Mouse (Mus musculus) adipose tissue, adult 10 weeks (tissue): ENCODE measurements around the gene Rps5. TPM values are rescaled to one million over a fixed set of nuclear protein-coding genes. Genes with fewer than 3 reads are reported as not detected.

Experiments used
- polyA plus RNA-seq: library from polyadenylated mRNA; stranded (reverse); fragments of 350-450 nt; fragmentation: Illumina TruSeq; extraction: RNeasy Lipid Tissue Mini Kit (QIAGEN cat#74804); gene quantifications from one replicate; pipeline ENCODE4 v1.2.3, GENCODE M21; 2014; ENCODE audit warnings: low read depth, low replicate concordance

Gene Rps5
- polyA plus RNA-seq: 1,193 TPM

DNA sequence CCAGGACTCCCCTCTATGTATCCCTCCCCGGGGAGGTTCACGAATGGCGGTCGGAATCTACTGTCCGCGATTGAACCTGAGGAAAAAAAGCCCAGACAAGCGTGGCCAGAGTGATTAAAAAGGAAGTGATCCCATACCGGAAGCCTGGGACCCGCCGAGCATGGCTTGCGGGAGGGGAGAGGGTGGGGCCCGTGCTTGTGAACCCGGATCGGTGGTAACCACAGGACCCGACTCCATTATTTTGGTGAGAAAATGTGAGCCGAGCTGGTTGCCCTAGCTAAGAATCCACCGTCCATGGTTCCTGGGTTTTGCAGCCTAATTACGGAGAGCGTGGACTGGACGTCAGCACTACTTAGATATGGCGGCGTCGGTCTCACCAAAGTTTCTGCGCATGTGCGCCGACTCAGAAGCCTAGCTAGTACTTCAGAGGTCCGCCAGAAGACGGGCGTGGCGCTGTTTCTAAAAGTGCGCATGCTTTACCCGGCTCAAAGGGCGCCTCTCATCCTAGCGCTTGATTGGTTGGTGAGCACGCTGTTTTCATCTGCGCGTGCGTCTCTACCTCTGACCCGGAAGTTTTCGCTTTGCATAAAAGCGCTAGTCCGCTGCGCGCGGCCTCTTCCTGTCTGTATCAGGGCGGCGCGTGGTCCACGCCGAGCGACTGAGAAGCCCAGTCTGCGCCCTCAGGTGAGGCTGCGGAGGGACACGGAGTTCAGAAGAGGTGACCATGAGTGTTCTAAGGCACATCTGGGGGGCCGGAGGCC is at the start of gene Rps5:
Gene Rps5, plus strand, starts transcription at position 586 of the 761 bp plus-strand sequence.

DNA sequence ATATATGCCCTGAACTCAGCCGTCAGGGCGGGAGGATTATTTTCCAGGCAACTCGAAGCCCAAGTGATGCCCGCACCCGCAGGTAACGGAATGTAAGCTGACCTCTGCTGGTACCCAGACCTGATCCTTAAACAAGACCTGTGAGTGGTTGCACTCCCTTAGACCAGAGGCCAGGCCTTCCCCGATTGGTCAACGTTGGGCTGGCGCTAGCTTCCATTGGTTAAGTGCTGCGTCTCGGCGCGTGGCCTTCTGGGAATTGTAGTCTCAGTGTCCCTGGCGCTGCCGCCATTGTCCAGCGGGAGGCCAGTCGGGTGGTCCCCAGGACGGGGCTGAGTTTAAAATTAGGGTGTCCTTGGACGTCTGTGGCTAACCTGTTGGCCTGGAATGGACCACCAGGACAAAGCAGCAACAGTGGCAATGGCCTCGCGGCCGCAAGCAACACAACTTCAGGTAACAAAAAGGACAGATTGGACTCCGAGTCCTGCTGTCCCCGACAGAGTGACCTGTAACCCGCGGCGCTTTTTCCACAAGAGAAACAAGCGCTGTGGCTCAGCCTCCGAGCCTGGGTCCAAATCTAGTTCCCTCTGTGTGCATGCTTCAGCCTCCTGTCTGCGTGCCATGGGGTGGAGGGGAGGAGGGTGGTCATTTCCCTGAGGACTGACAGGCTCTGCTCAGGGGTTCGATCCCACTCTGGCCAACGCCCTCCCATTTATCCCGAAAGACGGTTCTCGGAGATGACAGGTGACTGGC is 41.0 kb upstream of the Rps5 start, which contains the start of gene Zfp128:
Gene Zfp128, plus strand, starts transcription at position 267 of the 750 bp plus-strand sequence.

DNA sequence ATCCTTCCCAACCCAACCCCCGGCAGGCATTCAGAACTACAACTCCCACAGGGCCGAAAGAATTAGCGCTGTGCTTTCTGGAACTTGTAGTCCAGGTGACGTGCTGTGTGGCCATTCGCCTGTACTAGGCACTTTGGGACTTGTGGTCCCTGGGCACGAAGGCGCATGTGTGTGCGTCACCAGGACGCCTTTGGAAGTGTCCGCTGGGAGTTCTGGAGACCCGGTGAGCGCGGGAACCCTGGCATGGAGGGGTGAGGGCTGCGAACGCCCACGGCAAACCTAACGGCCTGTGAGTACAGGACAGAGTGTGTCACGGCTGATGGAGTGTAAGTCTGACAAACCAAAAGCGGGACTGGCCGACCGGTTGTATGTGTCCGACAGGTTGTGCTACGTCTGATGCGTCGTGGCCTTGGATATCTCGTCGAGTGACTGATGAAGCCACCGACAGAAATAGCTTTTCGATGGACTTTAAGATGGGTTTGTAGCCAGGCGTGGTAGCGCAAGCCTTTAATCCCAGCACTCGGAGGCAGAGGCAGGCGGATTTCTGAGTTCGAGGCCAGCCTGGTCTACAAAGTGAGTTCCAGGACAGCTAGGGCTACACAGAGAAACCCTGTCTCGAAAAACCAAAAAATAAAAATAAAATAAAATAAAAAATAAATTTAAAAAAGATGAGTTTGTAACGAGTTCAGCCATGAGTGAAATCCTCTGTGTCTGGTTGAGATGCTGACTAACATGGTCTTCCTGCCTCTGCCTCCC is 24.3 kb upstream of the Rps5 start, which contains the start of gene Zscan22:
Gene Zscan22, plus strand, starts transcription at position 161 of the 756 bp plus-strand sequence.

DNA sequence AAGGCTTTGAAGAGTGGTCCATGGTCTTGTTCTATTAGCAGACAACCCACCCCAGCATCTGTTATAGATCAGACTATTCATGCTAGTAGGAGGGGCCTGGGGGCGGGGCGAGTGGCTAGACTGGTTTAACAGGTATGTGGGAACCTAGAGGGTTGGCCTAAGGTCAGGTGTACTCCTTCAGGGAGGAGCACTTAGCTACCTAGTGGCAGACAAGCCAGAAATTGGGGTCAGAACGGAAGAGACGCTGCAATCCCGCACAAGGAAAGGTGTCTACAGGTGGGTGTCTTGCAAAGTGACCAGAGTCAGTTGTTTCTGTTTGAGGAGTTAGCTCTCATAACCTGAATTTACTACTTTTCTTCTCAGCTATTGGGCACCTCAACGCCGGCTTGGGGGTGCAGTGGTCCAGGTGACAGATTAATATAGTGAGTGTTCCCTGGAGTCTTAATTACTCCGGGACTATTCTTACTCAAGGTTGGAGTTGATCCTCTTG is 5.1 kb downstream of the Rps5 start, which contains the start of gene Rnf225:
Gene Rnf225, plus strand, starts transcription at position 226 of the 490 bp plus-strand sequence.

DNA sequence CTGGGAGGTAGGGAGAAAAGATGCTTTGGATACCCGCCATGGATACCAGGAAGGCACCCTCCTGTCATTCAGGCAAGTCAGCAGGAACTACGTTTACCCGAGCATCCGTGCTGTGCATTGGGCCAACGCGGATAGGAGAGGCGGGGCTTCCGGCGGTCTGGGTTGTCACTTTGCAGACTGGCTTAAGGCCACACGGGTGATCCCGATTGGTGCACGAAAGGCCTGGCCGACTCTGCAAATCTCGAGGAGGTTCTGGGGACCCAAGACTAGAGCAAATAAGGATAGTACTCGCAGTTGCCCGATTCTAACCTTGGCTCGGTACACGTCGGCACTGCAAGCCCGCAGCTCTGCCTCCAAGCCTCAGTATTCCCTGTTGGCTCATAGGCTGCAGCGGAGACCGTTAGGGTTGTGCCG is 43.6 kb downstream of the Rps5 start, which contains the start of gene Zfp324:
Gene Zfp324, plus strand, starts transcription at position 161 of the 414 bp plus-strand sequence.

Other genes starting within 250 kb of the Rps5 start
- gene Vmn2r55, start 237.3 kb upstream of the Rps5 start, polyA plus RNA-seq: not detected
- gene Vmn2r56, start 187.3 kb upstream of the Rps5 start, polyA plus RNA-seq: not detected
- 7.2 TPM for gene Zscan18, start 118.7 kb upstream of the Rps5 start, polyA plus RNA-seq
- 10.0 TPM for gene Zfp329, start 103.4 kb upstream of the Rps5 start, polyA plus RNA-seq
- gene Zfp110, start 87.5 kb upstream of the Rps5 start, polyA plus RNA-seq: 29.2 TPM
- gene Zfp128, start 41.1 kb upstream of the Rps5 start, polyA plus RNA-seq: 3.2 TPM
- gene Zscan22, start 24.5 kb upstream of the Rps5 start, polyA plus RNA-seq: 9.7 TPM
- 2.3 TPM for gene Rnf225, start 5.1 kb downstream of the Rps5 start, polyA plus RNA-seq
- gene Zfp324, start 43.5 kb downstream of the Rps5 start, polyA plus RNA-seq: 6.8 TPM
- gene Zfp446, start 55.6 kb downstream of the Rps5 start, polyA plus RNA-seq: 9.2 TPM
- gene Slc27a5, start 75.9 kb downstream of the Rps5 start, polyA plus RNA-seq: not detected
- gene Trim28, start 76.8 kb downstream of the Rps5 start, polyA plus RNA-seq: 177 TPM
- 11.0 TPM for gene Zbtb45, start 87.7 kb downstream of the Rps5 start, polyA plus RNA-seq
- 207 TPM for gene Chmp2a, start 112.5 kb downstream of the Rps5 start, polyA plus RNA-seq
- 155 TPM for gene Ube2m, start 116.0 kb downstream of the Rps5 start, polyA plus RNA-seq
- 3.6 TPM for gene Mzf1, start 132.5 kb downstream of the Rps5 start, polyA plus RNA-seq
- gene Vmn1r85, start 172.9 kb downstream of the Rps5 start, polyA plus RNA-seq: not detected
- gene Vmn1r86, start 197.6 kb downstream of the Rps5 start, polyA plus RNA-seq: not detected
- not detected for gene Vmn1r87, start 217.9 kb downstream of the Rps5 start, polyA plus RNA-seq
- gene Vmn1r88, start 237.3 kb downstream of the Rps5 start, polyA plus RNA-seq: not detected